Mouse (Mus musculus) G1E-ER4 (cell line): ENCODE results near the gene Fbxo45. TPM values are rescaled to one million over a fixed set of nuclear protein-coding genes. Genes with fewer than 3 reads are reported as not detected.

ENCODE experiments used
- GATA1 ChIP-seq: IDR thresholded peaks from one replicate; pipeline ENCODE4 v1.8.0; 2012; ENCODE audit warnings: low read length, inconsistent platforms
- polyA plus RNA-seq: library from polyadenylated mRNA; stranded (reverse); fragments of >175 nt; gene quantifications from 2 replicates; pipeline ENCODE4 v1.2.3, GENCODE M21; 2012

Gene Fbxo45
- polyA plus RNA-seq, 1 experiment = 9.0 TPM

DNA sequence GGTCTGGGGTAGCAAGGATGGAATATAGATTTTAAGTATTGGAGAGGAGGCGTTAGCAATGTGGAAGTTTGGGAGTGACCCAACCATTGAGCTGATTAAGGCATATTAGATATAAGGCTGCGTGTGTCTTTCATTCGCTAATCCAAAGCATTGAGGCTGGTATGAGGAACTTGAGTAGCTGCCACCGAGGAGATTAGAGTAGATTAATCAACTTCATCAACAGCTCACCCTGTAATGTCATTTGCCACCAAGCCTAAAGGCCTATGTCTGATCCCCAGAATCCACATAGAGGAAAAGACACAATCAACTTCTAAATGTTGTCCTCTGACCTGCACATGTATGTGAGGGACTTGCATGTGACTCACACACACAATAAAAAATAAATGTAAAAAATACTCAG is 25.2 kb downstream of the Fbxo45 start:
- no peak for TF ChIP-seq GATA1

DNA sequence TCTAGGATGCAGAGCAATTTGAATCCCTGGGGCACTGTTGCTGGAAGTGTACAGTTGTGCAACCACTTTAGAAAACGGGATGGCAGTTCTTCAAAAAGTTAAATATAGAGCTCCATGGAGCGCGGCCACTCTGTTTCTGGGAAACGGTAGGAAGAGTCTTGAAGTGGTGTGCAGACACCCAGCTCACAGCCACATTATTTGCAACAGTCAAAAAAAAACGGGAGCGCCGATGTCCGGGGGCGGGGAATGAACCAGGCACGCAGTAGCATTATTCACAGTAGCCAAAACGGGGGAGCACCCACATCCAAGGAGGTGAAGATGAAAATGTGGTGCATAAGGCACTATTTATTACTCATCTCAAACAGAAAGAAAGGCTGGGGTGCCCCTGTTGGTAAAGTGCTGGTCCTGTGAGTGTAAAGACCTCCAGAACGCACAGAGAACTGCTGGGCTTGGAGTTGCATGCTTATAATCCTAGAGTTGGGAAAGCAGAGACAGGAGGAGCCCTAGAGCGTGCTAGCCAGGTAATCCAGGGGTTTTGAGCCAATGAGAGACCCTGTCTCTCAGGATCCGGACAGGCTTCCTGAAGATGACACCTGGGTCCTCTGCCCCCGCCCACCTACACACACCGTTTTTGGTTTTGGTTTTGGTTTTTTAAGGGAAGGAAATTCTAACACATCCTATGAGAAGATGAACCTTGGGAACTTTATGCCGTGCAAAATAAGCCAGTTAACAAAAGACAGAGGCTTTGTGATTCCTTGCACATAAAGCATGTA is 32.0 kb downstream of the Fbxo45 start:
- no peak for TF ChIP-seq GATA1

DNA sequence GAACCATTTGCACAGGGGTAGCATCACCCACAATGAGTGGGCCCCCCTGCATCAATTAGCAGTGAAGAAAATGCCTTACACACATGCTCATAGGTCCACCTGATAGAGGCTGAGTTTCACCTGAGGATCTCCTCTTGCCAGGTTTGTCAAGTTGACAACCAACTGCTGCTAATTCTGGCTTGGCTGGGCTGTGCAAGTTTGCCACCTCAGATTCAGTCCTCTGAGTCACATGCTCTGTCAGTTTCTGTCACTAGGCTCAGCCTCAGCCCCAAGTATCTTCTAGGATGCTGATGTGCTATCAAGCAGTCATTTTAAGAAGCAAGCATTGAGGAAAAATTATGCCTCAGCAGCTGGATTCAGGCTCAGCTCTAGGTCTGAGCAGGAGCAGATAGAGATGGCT is 32.8 kb downstream of the Fbxo45 start:
- TF ChIP-seq GATA1 = no peak

DNA sequence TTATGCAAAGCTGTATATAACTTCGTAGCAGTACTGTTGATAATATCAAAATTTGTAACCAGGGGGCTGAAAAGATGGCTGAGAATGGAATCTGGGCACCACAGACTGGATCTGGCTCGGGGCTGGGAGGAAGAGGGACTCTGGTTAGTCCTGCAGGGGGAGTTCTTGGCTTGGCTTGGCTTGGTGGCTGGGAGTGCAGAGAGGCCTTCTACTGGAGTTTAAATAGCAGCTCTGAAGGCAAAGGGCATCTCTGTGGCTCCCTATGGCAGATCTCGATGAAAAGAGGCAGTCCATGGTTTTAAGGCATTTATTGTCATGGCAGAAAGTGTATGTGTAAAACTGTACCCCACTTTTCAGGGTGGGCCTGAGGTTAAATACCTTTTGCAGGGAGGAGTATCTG is 42.1 kb downstream of the Fbxo45 start:
- TF ChIP-seq GATA1 = no peak

DNA sequence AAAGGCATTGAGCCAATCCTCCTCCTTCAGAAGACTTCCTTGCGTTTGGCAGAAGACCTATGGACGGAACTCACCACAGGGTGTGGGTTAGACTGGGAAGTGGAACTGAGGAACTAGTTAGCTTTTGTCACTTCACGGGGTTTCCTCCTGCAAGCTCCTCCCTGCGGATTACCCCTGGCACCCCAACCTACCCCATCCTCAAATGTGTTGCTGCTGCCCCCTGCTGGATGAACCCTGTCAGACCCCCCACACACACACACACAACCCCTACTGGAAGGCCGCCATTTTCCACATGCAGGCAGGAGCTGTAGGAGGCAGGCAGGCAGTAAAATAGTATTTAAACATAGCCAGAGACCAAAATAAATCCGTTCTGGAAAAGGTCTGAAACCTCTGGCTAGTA is 44.3 kb downstream of the Fbxo45 start:
- TF ChIP-seq GATA1 = no peak

DNA sequence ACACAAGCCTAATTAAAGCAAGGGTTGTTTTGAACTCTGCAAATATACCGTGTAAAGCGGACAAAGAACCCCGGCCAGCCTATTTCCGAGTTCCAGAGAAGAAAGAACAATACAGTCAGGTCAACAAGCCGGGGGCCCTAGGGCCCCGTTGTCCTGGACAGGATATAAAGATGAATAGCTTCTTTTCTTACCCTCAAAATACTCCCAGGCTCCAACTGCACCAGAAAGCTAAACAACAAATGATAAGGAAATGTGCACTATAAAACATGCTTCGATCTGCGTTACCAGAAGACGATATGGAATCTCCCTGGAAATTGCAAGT is 46.0 kb downstream of the Fbxo45 start:
- no peak for TF ChIP-seq GATA1

DNA sequence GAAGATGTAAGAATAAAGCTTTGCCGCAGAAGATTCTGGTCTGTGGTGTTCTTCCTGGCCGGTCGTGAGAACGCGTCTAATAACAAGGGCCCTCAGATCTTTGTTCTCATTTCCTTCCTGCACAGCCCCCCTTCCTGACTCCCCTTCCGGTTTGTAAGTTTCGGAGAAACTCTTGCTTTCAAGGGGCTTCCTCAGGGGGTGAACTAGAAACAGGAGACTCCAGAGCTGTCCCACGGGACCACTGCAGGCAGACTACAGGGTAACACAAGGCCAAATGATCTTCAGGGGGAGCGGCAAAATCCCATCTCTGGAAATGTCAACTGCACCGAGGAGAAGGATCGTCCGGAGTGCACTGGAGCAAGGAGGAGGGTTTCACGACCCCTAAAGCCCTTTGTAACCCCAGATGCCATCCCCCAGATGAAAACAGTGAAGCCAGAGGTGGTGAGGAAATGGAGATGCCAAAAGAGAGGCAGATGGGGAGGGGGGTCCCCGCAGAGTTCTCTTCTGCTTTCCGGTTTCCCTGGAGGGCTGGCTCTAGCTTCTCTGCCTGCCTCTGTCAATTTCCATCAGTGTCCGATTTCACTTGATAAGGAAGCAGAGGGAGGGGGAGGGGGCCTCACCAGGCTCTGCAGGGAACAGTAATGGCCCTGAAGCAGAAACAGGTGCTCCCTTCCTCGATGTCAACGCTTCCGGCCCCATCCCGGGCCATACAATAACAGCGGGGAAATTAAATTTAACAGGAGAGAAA is 46.5 kb downstream of the Fbxo45 start:
- no peak for TF ChIP-seq GATA1

DNA sequence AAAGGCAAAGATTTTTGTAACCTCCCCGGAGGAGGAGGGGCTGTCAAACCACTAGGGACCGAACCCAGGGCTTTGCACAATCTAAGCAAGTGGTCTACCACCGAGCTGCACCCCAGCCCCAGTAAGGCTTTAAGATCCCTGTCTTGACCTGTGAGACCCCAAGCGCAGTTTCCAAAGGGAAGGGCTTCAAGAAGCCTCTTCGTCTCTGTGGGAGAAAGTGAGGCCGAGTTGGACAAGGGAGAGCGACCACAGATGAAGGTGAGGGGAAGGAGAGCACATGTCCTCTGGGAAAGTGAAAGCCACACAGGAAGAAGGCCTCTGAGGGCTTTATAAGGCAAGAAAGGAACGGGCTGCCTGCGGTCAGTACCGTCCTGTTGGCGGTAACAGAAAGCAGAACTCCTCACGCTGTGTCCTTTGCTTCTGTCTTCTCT is 56.9 kb downstream of the Fbxo45 start:
- no peak for TF ChIP-seq GATA1

DNA sequence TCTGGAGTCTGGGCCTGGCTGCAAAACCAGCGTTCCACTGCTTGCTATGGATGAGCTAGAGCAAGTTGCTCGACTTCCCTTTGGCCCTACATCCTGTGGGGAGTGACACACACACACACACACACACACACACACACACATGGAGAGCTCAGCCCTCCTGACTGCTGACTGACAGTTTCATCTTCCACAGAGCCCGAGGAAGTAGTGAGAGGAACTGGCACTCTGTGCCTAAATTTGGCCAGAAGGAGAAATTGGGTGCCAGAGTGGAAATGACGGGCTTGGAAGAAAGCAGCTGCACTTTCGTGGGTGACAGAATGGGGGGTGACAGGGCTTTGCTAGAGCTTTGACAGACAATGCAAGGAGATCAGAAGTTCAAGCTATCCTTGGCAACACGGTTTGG is 57.8 kb downstream of the Fbxo45 start:
- no peak for TF ChIP-seq GATA1

DNA sequence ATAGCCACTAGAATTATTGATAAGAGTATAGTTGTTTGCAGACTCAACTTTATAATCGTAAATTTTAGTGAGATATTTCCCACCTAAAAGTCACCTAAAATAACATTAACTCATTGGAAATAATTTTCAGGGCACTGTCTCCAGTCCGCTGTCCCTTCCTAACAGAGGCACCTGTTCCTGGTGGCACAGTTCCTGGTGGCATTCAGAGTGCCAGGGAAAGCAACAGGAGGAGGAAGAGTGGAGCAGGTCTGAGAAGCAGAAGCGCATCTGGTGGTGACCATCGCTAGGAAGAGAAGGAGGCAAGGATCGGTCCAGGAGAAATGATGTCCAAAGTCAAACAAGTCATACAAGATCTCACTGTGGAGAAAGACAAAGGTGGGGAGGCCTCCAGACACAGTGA is 60.9 kb downstream of the Fbxo45 start:
- no peak for TF ChIP-seq GATA1

Other genes with a start within 250 kb of the Fbxo45 start
- gene Senp5, start 243.9 kb downstream of the Fbxo45 start, polyA plus RNA-seq = 2.8 and 4.3 TPM in 2 replicates
- 29.8 and 41.3 TPM in 2 replicates for gene Pak2, start 167.8 kb downstream of the Fbxo45 start, polyA plus RNA-seq
- gene Pigx, start 147.4 kb downstream of the Fbxo45 start, polyA plus RNA-seq = 14.8 and 21.0 TPM in 2 replicates
- 2.2 and 3.8 TPM in 2 replicates for gene Cep19, start 147.4 kb downstream of the Fbxo45 start, polyA plus RNA-seq
- gene Nrros, start 81.6 kb downstream of the Fbxo45 start, polyA plus RNA-seq = 70.3 and 74.8 TPM in 2 replicates
- gene Bex6, start 67.3 kb downstream of the Fbxo45 start, polyA plus RNA-seq = not detected in 2 replicates
- gene Wdr53, start 69 bp upstream of the Fbxo45 start, polyA plus RNA-seq = 13.0 and 15.6 TPM in 2 replicates
- gene Smco1, start 24.3 kb upstream of the Fbxo45 start, polyA plus RNA-seq = not detected in 2 replicates
- 14.1 and 15.3 TPM in 2 replicates for gene Rnf168, start 30.3 kb upstream of the Fbxo45 start, polyA plus RNA-seq
- gene Ubxn7, start 85.1 kb upstream of the Fbxo45 start, polyA plus RNA-seq = 6.1 and 8.3 TPM in 2 replicates
- gene Tm4sf19, start 153.3 kb upstream of the Fbxo45 start, polyA plus RNA-seq = not detected in 2 replicates
- 0.08 and 0.10 TPM in 2 replicates for gene Tctex1d2, start 172.5 kb upstream of the Fbxo45 start, polyA plus RNA-seq
- gene Pcyt1a, start 183.8 kb upstream of the Fbxo45 start, polyA plus RNA-seq = 50.1 and 64.7 TPM in 2 replicates
- 0.04 and 0.11 TPM in 2 replicates for gene Slc51a, start 240.7 kb upstream of the Fbxo45 start, polyA plus RNA-seq
- gene Zdhhc19, start 249.1 kb upstream of the Fbxo45 start, polyA plus RNA-seq = not detected in 2 replicates